Mouse (Mus musculus) midbrain, embryonic 15.5 days (tissue): ENCODE data around the gene Gpd2. TPM values are rescaled to one million over a fixed set of nuclear protein-coding genes. Genes with fewer than 3 reads are reported as not detected.

Source experiments
- ATAC-seq: fragments of 200-750 bp; cut with Nextera tagmentation; replicated peaks from 2 replicates; pipeline ENCODE4 v1.8.0; 2017; ENCODE audit warnings: moderate TSS enrichment
- H3K27ac ChIP-seq: fragments of 300-500 bp; sonication (generic); 2 replicates; pipeline ENCODE4 v1.5.1; 2015; ENCODE audit warnings: mild to moderate bottlenecking, inconsistent platforms
- H3K27me3 ChIP-seq: fragments of 300-500 bp; sonication (generic); replicated peaks from 2 replicates; pipeline ENCODE4 v1.6.1; 2015; ENCODE audit warnings: inconsistent platforms
- H3K36me3 ChIP-seq: fragments of 300-500 bp; sonication (generic); replicated peaks from 2 replicates; pipeline ENCODE4 v1.6.1; 2015; ENCODE audit warnings: inconsistent platforms
- H3K4me1 ChIP-seq: fragments of 300-500 bp; sonication (generic); 2 replicates; pipeline ENCODE4 v1.6.1; 2015; ENCODE audit warnings: inconsistent platforms
- H3K4me2 ChIP-seq: fragments of 300-500 bp; sonication (generic); 2 replicates; pipeline ENCODE4 v1.6.1; 2015; ENCODE audit warnings: inconsistent platforms, mild to moderate bottlenecking, moderate library complexity
- H3K4me3 ChIP-seq: fragments of 300-500 bp; sonication (generic); 2 replicates; pipeline ENCODE4 v1.5.1; 2015; ENCODE audit warnings: mild to moderate bottlenecking, inconsistent platforms
- H3K9ac ChIP-seq: fragments of 300-500 bp; sonication (generic); 2 replicates; pipeline ENCODE4 v1.6.1; 2015; ENCODE audit warnings: mild to moderate bottlenecking, inconsistent platforms
- H3K9me3 ChIP-seq: fragments of 300-500 bp; sonication (generic); 2 replicates; pipeline ENCODE4 v1.6.1; 2016; ENCODE audit warnings: inconsistent platforms
- WGBS: fragments of 180-500 bp; shearing (Covaris S2); methylation state at CpG from one replicate; pipeline ENCODE4 v1.1.7; 2015; ENCODE audit warnings: mixed read lengths; 5-methylcytosine and 5-hydroxymethylcytosine counted together
- polyA plus RNA-seq: library from polyadenylated mRNA; unstranded; fragments of >200 nt; fragmentation: Nextera tagmentation; extraction: Ambion mirVana; gene quantifications from 2 replicates; pipeline ENCODE4 v1.2.1, GENCODE M21; 2015

The Gpd2 gene
- polyA plus RNA-seq, 1 experiment from 2014 or later, result 19.5 TPM

- H3K4me1 ChIP-seq, result peaks cover 36% of the 10 kb centered on the region
- H3K9me3 ChIP-seq, result no peaks in the 10 kb centered on the region
- H3K27ac ChIP-seq, result no peak overlapping the region
- H3K9ac ChIP-seq, result no peak overlapping the region
- no peak overlapping the region for H3K4me3 ChIP-seq
- peak overlapping the region; percentile 17 for H3K4me2 ChIP-seq
- H3K36me3 ChIP-seq, result no peaks in the 10 kb centered on the region
- ATAC-seq, result 0 out of 2 replicates have a peak, but pooled peaks have one; percentile 24
- WGBS, result 34% methylated on average over 4 of the region's 4 CpGs
- H3K27me3 ChIP-seq, result no peaks in the 10 kb centered on the region; the same call in 1 of the 2 replicates
These were observed 137.2 kb downstream of the Gpd2 start for GRCm38 (mm10) chr2:57374647-57375046.

- Histone ChIP-seq H3K4me3 (no peak overlapping the region), H3K27me3 (no peaks in the 10 kb centered on the region; the same call in 1 of the 2 replicates), H3K4me2 (no peak overlapping the region), H3K9me3 (no peaks in the 10 kb centered on the region), H3K9ac (no peak overlapping the region), H3K36me3 (no peaks in the 10 kb centered on the region), H3K27ac (no peak overlapping the region), H3K4me1 (peaks cover 36% of the 10 kb centered on the region)
- peak; percentile 84 for ATAC-seq
- 36% methylated on average over 7 of the region's 7 CpGs for WGBS
These were observed 137.9 kb downstream of the Gpd2 start for GRCm38 (mm10) chr2:57375138-57375837.

GRCm38 (mm10) chr2:57378147-57378889 lies 140.9 kb downstream of the Gpd2 start:
- Histone ChIP-seq H3K27me3 (0 out of 2 replicates have a peak, but pooled peaks cover 3% of the 10 kb centered on the region), H3K9me3 (no peaks in the 10 kb centered on the region), H3K27ac (no peak overlapping the region), H3K9ac (no peak overlapping the region), H3K4me2 (no peak overlapping the region; the same call in 1 of the 2 replicates), H3K36me3 (no peaks in the 10 kb centered on the region), H3K4me1 (peaks cover 36% of the 10 kb centered on the region), H3K4me3 (no peak overlapping the region)
- ATAC-seq, result peak; percentile 30
- 4% methylated on average over 8 of the region's 8 CpGs for WGBS

GRCm38 (mm10) chr2:57384625-57385024 lies 147.2 kb downstream of the Gpd2 start:
- 91% methylated on average over 2 of the region's 2 CpGs for WGBS

GRCm38 (mm10) chr2:57387816-57388215 lies 150.4 kb downstream of the Gpd2 start:
- Histone ChIP-seq H3K27me3 (no peaks in the 10 kb centered on the region), H3K9me3 (no peaks in the 10 kb centered on the region), H3K4me3 (no peak overlapping the region), H3K4me2 (no peak overlapping the region), H3K36me3 (no peaks in the 10 kb centered on the region), H3K27ac (no peak overlapping the region), H3K4me1 (peaks cover 9% of the 10 kb centered on the region), H3K9ac (no peak overlapping the region)
- peak; percentile 91 for ATAC-seq
- 9% methylated on average over 7 of the region's 7 CpGs for WGBS

More at GRCm38 (mm10) chr2:57384625-57385024, 147.2 kb downstream of the Gpd2 start:
- Histone ChIP-seq H3K9ac (no peak overlapping the region), H3K36me3 (no peaks in the 10 kb centered on the region), H3K27ac (no peak overlapping the region), H3K4me1 (peaks cover 9% of the 10 kb centered on the region), H3K9me3 (no peaks in the 10 kb centered on the region), H3K27me3 (0 out of 2 replicates have a peak, but pooled peaks cover 3% of the 10 kb centered on the region), H3K4me2 (no peak overlapping the region), H3K4me3 (no peak overlapping the region)
- ATAC-seq, result no peak

GRCm38 (mm10) chr2:57395071-57395470 lies 157.6 kb downstream of the Gpd2 start:
- H3K9me3 ChIP-seq, result no peaks in the 10 kb centered on the region
- H3K4me2 ChIP-seq, result no peak overlapping the region
- WGBS, result 90% methylated on average over 4 of the region's 4 CpGs
- no peak overlapping the region for H3K4me3 ChIP-seq
- no peaks in the 10 kb centered on the region for H3K4me1 ChIP-seq
- no peak overlapping the region for H3K27ac ChIP-seq
- H3K27me3 ChIP-seq, result no peaks in the 10 kb centered on the region
- ATAC-seq, result no peak
- H3K36me3 ChIP-seq, result no peaks in the 10 kb centered on the region
- H3K9ac ChIP-seq, result no peak overlapping the region

- Histone ChIP-seq H3K27ac (no peak overlapping the region), H3K4me1 (no peaks in the 10 kb centered on the region), H3K27me3 (no peaks in the 10 kb centered on the region), H3K9me3 (no peaks in the 10 kb centered on the region), H3K4me3 (no peak overlapping the region), H3K36me3 (no peaks in the 10 kb centered on the region), H3K9ac (no peak overlapping the region), H3K4me2 (no peak overlapping the region)
- ATAC-seq, result no peak
- 91% methylated on average over 13 of the region's 13 CpGs for WGBS
These were observed 158.6 kb downstream of the Gpd2 start for GRCm38 (mm10) chr2:57396061-57396460.

GRCm38 (mm10) chr2:57397727-57398126 lies 160.3 kb downstream of the Gpd2 start:
- Histone ChIP-seq H3K9me3 (no peaks in the 10 kb centered on the region), H3K27ac (no peak overlapping the region), H3K9ac (no peak overlapping the region), H3K4me3 (no peak overlapping the region), H3K4me2 (no peak overlapping the region), H3K36me3 (no peaks in the 10 kb centered on the region), H3K4me1 (no peaks in the 10 kb centered on the region), H3K27me3 (no peaks in the 10 kb centered on the region)
- WGBS, result 93% methylated on average over 3 of the region's 3 CpGs
- no peak for ATAC-seq

GRCm38 (mm10) chr2:57407414-57408019 lies 170.1 kb downstream of the Gpd2 start:
- Histone ChIP-seq H3K4me1 (no peaks in the 10 kb centered on the region), H3K36me3 (no peaks in the 10 kb centered on the region)

GRCm38 (mm10) chr2:57408413-57408812 lies 171.0 kb downstream of the Gpd2 start:
- Histone ChIP-seq H3K27me3 (no peaks in the 10 kb centered on the region), H3K9me3 (no peaks in the 10 kb centered on the region), H3K27ac (no peak overlapping the region), H3K4me3 (no peak overlapping the region), H3K4me2 (no peak overlapping the region), H3K36me3 (no peaks in the 10 kb centered on the region), H3K9ac (no peak overlapping the region), H3K4me1 (no peaks in the 10 kb centered on the region)
- WGBS, result 88% methylated on average over 4 of the region's 4 CpGs
- no peak for ATAC-seq

More at GRCm38 (mm10) chr2:57407414-57408019, 170.1 kb downstream of the Gpd2 start:
- H3K4me2 ChIP-seq, result no peak overlapping the region
- H3K9me3 ChIP-seq, result no peaks in the 10 kb centered on the region
- no peak overlapping the region for H3K9ac ChIP-seq
- H3K4me3 ChIP-seq, result no peak overlapping the region
- ATAC-seq, result no peak
- H3K27me3 ChIP-seq, result no peaks in the 10 kb centered on the region
- no peak overlapping the region for H3K27ac ChIP-seq
- 84% methylated on average over 4 of the region's 4 CpGs for WGBS

- H3K27me3 ChIP-seq, result no peaks in the 10 kb centered on the region
- H3K27ac ChIP-seq, result no peak overlapping the region
- 92% methylated on average over 2 of the region's 2 CpGs for WGBS
These were observed 174.1 kb downstream of the Gpd2 start for GRCm38 (mm10) chr2:57411551-57411950.

GRCm38 (mm10) chr2:57414550-57415160 lies 177.2 kb downstream of the Gpd2 start:
- Histone ChIP-seq H3K36me3 (no peaks in the 10 kb centered on the region), H3K4me3 (no peak overlapping the region), H3K27ac (no peak overlapping the region), H3K9me3 (no peaks in the 10 kb centered on the region), H3K27me3 (no peaks in the 10 kb centered on the region), H3K9ac (no peak overlapping the region), H3K4me1 (no peaks in the 10 kb centered on the region), H3K4me2 (no peak overlapping the region)
- ATAC-seq, result no peak
- 87% methylated on average over 9 of the region's 9 CpGs for WGBS

More at GRCm38 (mm10) chr2:57411551-57411950, 174.1 kb downstream of the Gpd2 start:
- Histone ChIP-seq H3K9ac (no peak overlapping the region), H3K4me1 (no peaks in the 10 kb centered on the region), H3K36me3 (no peaks in the 10 kb centered on the region), H3K4me3 (no peak overlapping the region), H3K4me2 (no peak overlapping the region), H3K9me3 (no peaks in the 10 kb centered on the region)
- no peak for ATAC-seq
